Mouse (Mus musculus): ENCODE measurements at regions not wholly inside any gene's neighbourhood (a gene's known extent, or its start where the extent isn't known, plus 50 kb on each side); places are given as distances from the start of the nearest gene placed in this dataset.

DNA sequence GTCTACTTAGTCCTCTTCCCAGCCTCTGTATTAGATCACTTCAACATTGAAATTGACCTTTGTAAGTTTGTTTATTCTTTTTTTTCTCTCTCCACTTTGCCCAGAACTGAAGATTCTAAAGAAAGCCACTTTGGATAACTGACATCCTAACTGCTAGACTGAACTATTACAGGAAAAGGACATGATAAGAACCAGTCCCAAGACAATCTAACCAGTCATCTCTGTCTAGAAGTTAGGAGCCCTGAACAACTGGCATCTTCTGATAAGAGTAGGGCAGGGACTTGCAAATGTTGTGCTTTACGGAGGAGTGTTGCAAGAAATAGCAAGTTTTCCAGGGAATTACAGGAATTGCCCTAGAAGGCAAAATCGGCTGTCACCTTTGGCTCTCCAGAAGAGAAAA, 53.5 kb downstream of the Cd209f start:
- WGBS = 61% methylated on average over 2 of the region's 2 CpGs
- H3K36me3 ChIP-seq = no peaks in the 10 kb centered on the region
- ATAC-seq = no peak
- H3K27ac ChIP-seq = no peak overlapping the region
- H3K4me1 ChIP-seq (replicated peaks) = no peaks in the 10 kb centered on the region
- H3K4me2 ChIP-seq (replicated peaks) = no peak overlapping the region
- no peak overlapping the region for H3K9ac ChIP-seq
- no peaks in the 10 kb centered on the region for H3K9me3 ChIP-seq
- H3K4me3 ChIP-seq (replicated peaks) = no peak overlapping the region
- no peaks in the 10 kb centered on the region for H3K27me3 ChIP-seq (replicated peaks)

DNA sequence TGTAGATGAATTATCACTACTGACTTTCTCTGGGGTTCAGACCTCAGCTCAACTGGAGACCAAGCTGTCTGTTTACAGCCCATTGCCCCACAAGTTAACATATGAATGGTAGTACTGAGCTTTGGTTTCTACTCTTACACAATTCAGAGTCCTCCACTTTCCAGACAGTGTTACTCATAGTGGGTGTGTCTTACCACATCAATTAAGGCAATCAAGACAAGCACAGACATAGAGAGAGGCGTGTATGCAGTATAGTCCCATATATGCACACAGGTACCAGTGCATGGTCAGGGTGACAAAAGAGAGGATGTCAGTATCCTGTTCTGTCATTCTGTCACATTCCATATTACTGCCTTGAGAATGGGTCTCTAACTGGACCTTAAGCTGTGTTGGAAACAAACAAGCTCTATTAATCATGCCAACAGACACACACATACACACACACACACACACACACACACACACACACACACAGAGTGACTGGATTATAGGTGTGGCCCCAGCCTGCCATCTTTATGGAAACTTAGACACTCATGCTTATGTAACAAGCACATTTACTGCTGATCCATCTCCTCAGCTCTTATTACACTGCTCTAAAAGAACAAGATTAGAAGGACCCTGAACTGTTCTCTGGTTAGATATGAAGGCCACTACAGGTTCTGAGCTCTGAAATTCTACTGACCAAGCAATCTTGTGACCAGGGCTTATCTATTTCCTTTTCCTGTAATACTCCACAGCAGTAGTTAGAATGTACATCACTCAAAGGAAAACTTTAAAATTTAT, 59.0 kb upstream of the Cd209c start:
- no peak overlapping the region for H3K27ac ChIP-seq
- H3K9me3 ChIP-seq = no peaks in the 10 kb centered on the region
- ATAC-seq = peak; percentile 51; the same call in 1 of the 2 replicates
- H3K4me1 ChIP-seq (replicated peaks) = no peaks in the 10 kb centered on the region
- 65% methylated on average over 1 of the region's 1 CpGs for WGBS
- H3K36me3 ChIP-seq = no peaks in the 10 kb centered on the region
- H3K4me3 ChIP-seq (replicated peaks) = no peak overlapping the region
- H3K27me3 ChIP-seq (replicated peaks) = no peaks in the 10 kb centered on the region
- H3K4me2 ChIP-seq (replicated peaks) = no peak overlapping the region
- no peak overlapping the region for H3K9ac ChIP-seq
